Mouse (Mus musculus) spleen, adult 2 months (tissue): ENCODE measurements around the gene Rab3c. TPM values are rescaled to one million over a fixed set of nuclear protein-coding genes. Genes with fewer than 3 reads are reported as not detected.

Experiments
- DNase-seq, 2 experiments: peaks; one replicate each; pipeline versions ENCODE4 v3.0.0 to v3.0.0-alpha.2; 2012 to 2021; ENCODE audit warnings: low spot score in 2 of 2, low read depth in 1 of 2
- H3K27ac ChIP-seq: fragments of 200-500 bp; 2 replicates; pipeline ENCODE4 v1.5.1; 2012; ENCODE audit warnings: low read length, inconsistent platforms; ENCODE audit not compliant: insufficient read depth
- H3K27me3 ChIP-seq: fragments of 200-500 bp; 2 replicates; pipeline ENCODE4 v1.6.1; 2012; ENCODE audit warnings: mild to moderate bottlenecking, moderate library complexity, low read length, inconsistent platforms; ENCODE audit not compliant: control insufficient read depth, insufficient read depth
- H3K36me3 ChIP-seq: fragments of 200-500 bp; 2 replicates; pipeline ENCODE4 v1.6.1; 2012; ENCODE audit warnings: mild to moderate bottlenecking, low read length, inconsistent platforms; ENCODE audit not compliant: control insufficient read depth, insufficient read depth
- H3K4me1 ChIP-seq: fragments of 200-500 bp; 2 replicates; pipeline ENCODE4 v1.6.1; 2011; ENCODE audit warnings: inconsistent platforms; ENCODE audit not compliant: control insufficient read depth, insufficient read depth, insufficient read length
- H3K4me3 ChIP-seq: fragments of 200-500 bp; 2 replicates; pipeline ENCODE4 v1.5.1; 2011; ENCODE audit warnings: mild to moderate bottlenecking, inconsistent platforms; ENCODE audit not compliant: insufficient read depth, insufficient read length; ENCODE audit errors: extremely low read depth
- CTCF ChIP-seq: fragments of 200-500 bp; IDR thresholded peaks from 2 replicates; pipeline ENCODE4 v1.5.1; 2011; ENCODE audit warnings: mild to moderate bottlenecking, inconsistent platforms; ENCODE audit not compliant: insufficient read depth, insufficient read length, insufficient replicate concordance; ENCODE audit errors: extremely low read depth
- POLR2A ChIP-seq: fragments of 200-500 bp; IDR thresholded peaks from 2 replicates; pipeline ENCODE4 v1.6.1; 2011; ENCODE audit warnings: low read depth, low read length, inconsistent platforms
- WGBS: fragments of 180-500 bp; shearing (Covaris S2); methylation state at CpG from one replicate; pipeline ENCODE4 v1.1.7; 2018; 5-methylcytosine and 5-hydroxymethylcytosine counted together
- polyA plus RNA-seq: library from polyadenylated mRNA; depleted of rRNA; stranded (reverse); fragments of >200 nt; gene quantifications from 2 replicates; pipeline ENCODE4 v1.2.3, GENCODE M21; 2012; rRNA removed

The Rab3c gene
- polyA plus RNA-seq, 1 experiment = not detected

DNA sequence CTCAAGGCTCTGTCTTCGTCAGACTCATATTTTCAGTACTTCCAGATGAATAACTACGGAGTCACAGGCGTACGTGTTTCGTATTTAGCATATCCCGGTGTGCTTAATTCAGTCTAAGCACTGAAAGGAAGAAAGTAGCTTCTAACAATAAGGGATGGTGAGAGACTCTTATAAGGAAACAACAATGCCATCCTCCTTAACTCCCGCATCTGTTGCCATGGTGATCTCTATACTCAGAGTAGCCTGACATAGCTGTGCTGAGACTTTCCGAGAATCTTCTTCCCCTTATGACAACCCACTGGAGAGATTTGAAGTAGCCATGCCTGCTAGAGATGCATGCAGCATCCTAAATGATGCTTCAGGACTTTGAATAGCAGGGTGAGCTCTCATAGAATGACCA, 272.3 kb downstream of the Rab3c start:
- H3K27ac ChIP-seq = no peak overlapping the region
- DNase-seq = no peak
- H3K27me3 ChIP-seq = 0 out of 2 replicates have a peak, but pooled peaks cover 2% of the 10 kb centered on the region
- no peaks in the 10 kb centered on the region for H3K36me3 ChIP-seq
- TF ChIP-seq POLR2A = no peak
- TF ChIP-seq CTCF = no peak
- H3K4me1 ChIP-seq = no peaks in the 10 kb centered on the region
- 88% methylated on average over 8 of the region's 8 CpGs for WGBS
- H3K4me3 ChIP-seq = no peak overlapping the region

DNA sequence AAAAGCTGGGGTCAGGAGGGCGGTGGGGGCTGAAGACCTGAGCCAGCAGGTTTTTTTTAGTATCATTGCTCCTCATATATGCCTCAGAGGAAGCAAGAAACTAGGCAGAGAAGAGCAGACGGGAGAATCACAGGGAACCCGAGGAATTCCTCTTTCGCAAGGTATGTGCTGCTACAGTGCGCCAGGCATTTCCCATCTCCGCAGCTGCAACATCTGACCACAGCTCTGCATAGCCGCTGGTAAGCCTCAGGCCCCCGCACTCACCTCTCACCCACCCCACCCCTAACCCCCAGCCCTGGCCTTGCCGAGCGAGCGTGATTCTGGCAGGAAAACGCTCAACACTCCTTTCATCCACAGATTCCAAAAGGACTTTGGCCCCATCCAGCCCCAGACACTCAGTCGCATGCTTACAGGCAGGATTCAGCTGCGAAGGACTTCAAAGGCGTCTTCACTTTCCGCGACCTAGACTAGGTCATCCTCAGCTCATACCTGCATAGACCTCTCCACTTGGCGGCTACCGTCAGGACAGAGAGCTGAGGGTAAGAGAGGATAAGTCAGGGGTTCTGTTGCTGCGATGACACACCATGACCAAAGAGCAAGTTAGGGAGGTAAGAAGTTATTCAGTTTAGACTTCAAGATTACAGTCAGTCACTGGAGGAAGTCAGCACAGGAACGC, 274.6 kb downstream of the Rab3c start:
- Histone ChIP-seq H3K4me3 (no peak overlapping the region), H3K4me1 (no peaks in the 10 kb centered on the region), H3K27ac (no peak overlapping the region), H3K36me3 (no peaks in the 10 kb centered on the region), H3K27me3 (0 out of 2 replicates have a peak, but pooled peaks cover 2% of the 10 kb centered on the region)
- TF ChIP-seq CTCF = no peak
- TF ChIP-seq POLR2A = no peak
- DNase-seq = no peak
- 50% methylated on average over 21 of the region's 21 CpGs for WGBS

Other genes with a start within 250 kb of the Rab3c start
- 3.4 and 3.7 TPM in 2 replicates for gene Gapt, start 76.2 kb upstream of the Rab3c start, polyA plus RNA-seq
- gene Plk2, start 114.0 kb upstream of the Rab3c start, polyA plus RNA-seq = 2.7 and 2.9 TPM in 2 replicates